Mouse (Mus musculus) skeletal muscle tissue, adult 2 months (tissue): ENCODE results near the gene Ccdc93.

Experiments
- DNase-seq: peaks from one replicate; pipeline ENCODE4 v3.0.0-alpha.2; 2012; ENCODE audit warnings: low read depth, low spot score

Gene Ccdc93

GRCm38 (mm10) chr1:121447216-121447615 lies 16.4 kb downstream of the Ccdc93 start:
- DNase-seq, result no peak

GRCm38 (mm10) chr1:121448166-121448565 lies 17.3 kb downstream of the Ccdc93 start:
- DNase-seq, result no peak

GRCm38 (mm10) chr1:121451009-121451408 lies 20.2 kb downstream of the Ccdc93 start:
- no peak for DNase-seq

- DNase-seq, result no peak
Observed at GRCm38 (mm10) chr1:121452498-121452897, 21.6 kb downstream of the Ccdc93 start.

- no peak for DNase-seq
Observed at GRCm38 (mm10) chr1:121453053-121453452, 22.2 kb downstream of the Ccdc93 start.

GRCm38 (mm10) chr1:121454951-121455350 lies 24.1 kb downstream of the Ccdc93 start:
- DNase-seq, result no peak

- DNase-seq, result no peak
Observed at GRCm38 (mm10) chr1:121460077-121460476, 29.2 kb downstream of the Ccdc93 start.

- DNase-seq, result no peak
Observed at GRCm38 (mm10) chr1:121461895-121462294, 31.0 kb downstream of the Ccdc93 start.

GRCm38 (mm10) chr1:121462643-121463042 lies 31.8 kb downstream of the Ccdc93 start:
- no peak for DNase-seq

- no peak for DNase-seq
Observed at GRCm38 (mm10) chr1:121463806-121464205, 33.0 kb downstream of the Ccdc93 start.

GRCm38 (mm10) chr1:121466276-121466675 lies 35.4 kb downstream of the Ccdc93 start:
- no peak for DNase-seq

GRCm38 (mm10) chr1:121468271-121468670 lies 37.4 kb downstream of the Ccdc93 start:
- DNase-seq, result no peak

GRCm38 (mm10) chr1:121471503-121471902 lies 40.7 kb downstream of the Ccdc93 start:
- no peak for DNase-seq

- no peak for DNase-seq
Observed at GRCm38 (mm10) chr1:121477716-121478115, 46.9 kb downstream of the Ccdc93 start.

GRCm38 (mm10) chr1:121478284-121478980 lies 47.6 kb downstream of the Ccdc93 start:
- peak; percentile 8 for DNase-seq

GRCm38 (mm10) chr1:121479403-121479802 lies 48.6 kb downstream of the Ccdc93 start:
- no peak for DNase-seq

- DNase-seq, result no peak
Observed at GRCm38 (mm10) chr1:121483091-121483490, 52.2 kb downstream of the Ccdc93 start.

- no peak for DNase-seq
Observed at GRCm38 (mm10) chr1:121486803-121487202, 56.0 kb downstream of the Ccdc93 start.

- no peak for DNase-seq
Observed at GRCm38 (mm10) chr1:121490241-121490640, 59.4 kb downstream of the Ccdc93 start.

- DNase-seq, result no peak
Observed at GRCm38 (mm10) chr1:121497093-121497492, 66.2 kb downstream of the Ccdc93 start.

GRCm38 (mm10) chr1:121508729-121509128 lies 77.9 kb downstream of the Ccdc93 start:
- DNase-seq, result no peak

GRCm38 (mm10) chr1:121510420-121511140 lies 79.7 kb downstream of the Ccdc93 start:
- no peak for DNase-seq

- DNase-seq, result no peak
Observed at GRCm38 (mm10) chr1:121511186-121511585, 80.3 kb downstream of the Ccdc93 start.
